ENCODE assay signal across 11 mouse cellular contexts in the genomic region with DNA sequence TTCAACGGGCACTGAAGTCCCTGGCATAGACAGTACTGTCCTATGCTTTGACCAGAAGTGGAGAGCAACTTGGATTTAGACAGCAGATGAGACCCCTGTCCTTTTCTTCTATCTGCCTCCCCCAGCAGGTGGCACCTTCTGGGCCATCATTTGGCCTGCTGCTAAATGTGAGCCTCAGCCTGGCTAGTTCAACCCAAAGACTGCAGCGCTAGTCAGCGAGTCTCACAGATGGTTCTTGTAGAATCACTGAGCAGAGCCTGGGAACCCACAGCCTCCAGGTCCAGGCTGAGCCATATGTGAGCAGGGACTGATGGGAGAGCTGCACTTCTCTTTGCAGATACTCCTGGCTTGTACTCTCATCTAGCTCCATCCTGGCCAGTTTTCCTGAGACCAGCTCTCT. TPM values are rescaled to one million over a fixed set of nuclear protein-coding genes. Genes with fewer than 3 reads are reported as not detected.
A peak's percentile ranks its signal among the peaks of the same experiment; 100 is the strongest.
DNase-seq lines count a peak whose midpoint lies in the region; ATAC-seq and TF ChIP-seq lines count a peak whose summit lies in the region.
"Had no signal": no experiment of that assay in that cellular context is flagged by ENCODE, and none has a peak within 500 bp of the region (broad histone marks: within the 10 kb centered on the region; RNA-seq: fewer than 3 reads in every experiment).

No protein-coding gene starts in this region.

- DNase-seq in CH12.LX (ENCODE audit: extremely low read depth) = no peak
- peak; percentile 57 to 67 for DNase-seq in cerebellum, adult 18-20 months
- peak; percentile 86 for DNase-seq in midbrain, embryonic 11.5 days (ENCODE audit: low spot score, missing footprints)
- DNase-seq in testis, postnatal 14 days (ENCODE audit: low spot score) = no peak
- no peak for DNase-seq in liver, embryonic 11.5 days (ENCODE audit: low spot score)
- no peak for DNase-seq in right cerebral cortex, postnatal 4 days
- DNase-seq: gastrocnemius, postnatal 25 days; heart, postnatal 36 days had no signal

- ATAC-seq in forebrain, embryonic 13.5 days = no peak
- no peak for ATAC-seq in midbrain, embryonic 11.5 days (ENCODE audit: low FRiP score)
- ATAC-seq in liver, embryonic 11.5 days (replicated peaks; ENCODE audit: low FRiP score) = no peak

- no peaks in the 10 kb centered on the region for H3K36me3 ChIP-seq in CH12.LX (replicated peaks in 1 of 2; ENCODE audit: control insufficient read depth in 1 of 2, insufficient read depth in 1 of 2, low read length in 1 of 2)
- H3K36me3 ChIP-seq in forebrain, embryonic 13.5 days (ENCODE audit: poor library complexity, severe bottlenecking) = no peaks in the 10 kb centered on the region
- no peaks in the 10 kb centered on the region for H3K36me3 ChIP-seq in midbrain, embryonic 11.5 days (ENCODE audit: control insufficient read depth, insufficient read depth, low read length)
- H3K36me3 ChIP-seq in liver, embryonic 11.5 days (ENCODE audit: control insufficient read depth, insufficient read depth, low read length) = no peaks in the 10 kb centered on the region
- H3K36me3 ChIP-seq: embryonic facial prominence, embryonic 15.5 days; liver, embryonic 15.5 days had no signal

- TF ChIP-seq POLR2A in CH12.LX (IDR thresholded peaks at IDR 0.05; ENCODE audit: low read depth, low read length) = no peak

- in situ Hi-C loops in CH12.LX (cut with MboI; ENCODE audit: low pct_ligation_motif_present, low pct_unique_long_range_greater_than_20kb, low sequenced_read_pairs) = no loop called here

- H3K79me2 ChIP-seq in CH12.LX (replicated peaks; ENCODE audit: control insufficient read depth, extremely low read depth, insufficient read depth, poor library complexity, severe bottlenecking) = no peaks in the 10 kb centered on the region

- H3K9ac ChIP-seq in CH12.LX (ENCODE audit: insufficient read depth, low read depth) = no peak overlapping the region
- no peak overlapping the region; the same call in 1 of the 2 replicates for H3K9ac ChIP-seq in forebrain, embryonic 13.5 days
- H3K9ac ChIP-seq in midbrain, embryonic 11.5 days (ENCODE audit: low read length) = peak overlapping the region; percentile 75
- H3K9ac ChIP-seq in liver, embryonic 11.5 days (ENCODE audit: low read depth, low read length) = no peak overlapping the region
- H3K9ac ChIP-seq: embryonic facial prominence, embryonic 15.5 days; liver, embryonic 15.5 days had no signal

- peaks cover 4% of the 10 kb centered on the region for H3K9me3 ChIP-seq in CH12.LX (replicated peaks; ENCODE audit: low read length)
- H3K9me3 ChIP-seq in forebrain, embryonic 13.5 days (replicated peaks) = no peaks in the 10 kb centered on the region
- no peaks in the 10 kb centered on the region for H3K9me3 ChIP-seq in midbrain, embryonic 11.5 days (ENCODE audit: control insufficient read depth, low read length)
- no peaks in the 10 kb centered on the region for H3K9me3 ChIP-seq in liver, embryonic 11.5 days (ENCODE audit: control insufficient read depth, low read length)
- H3K9me3 ChIP-seq: embryonic facial prominence, embryonic 15.5 days; liver, embryonic 15.5 days had no signal

- WGBS in forebrain, embryonic 13.5 days = 62% methylated on average over 3 of the region's 3 CpGs
- WGBS in midbrain, embryonic 11.5 days = 58% methylated on average over 3 of the region's 3 CpGs
- 75% methylated on average over 3 of the region's 3 CpGs for WGBS in liver, embryonic 11.5 days

- TF ChIP-seq RAD21 in CH12.LX (IDR thresholded peaks at IDR 0.05; ENCODE audit: low read depth, low read length) = no peak; the same call in 1 of the 2 replicates

- no peaks in the 10 kb centered on the region for H3K4me1 ChIP-seq in CH12.LX (ENCODE audit: control insufficient read depth in 1 of 2, insufficient read depth in 2 of 2)
- peaks cover 70% of the 10 kb centered on the region for H3K4me1 ChIP-seq in forebrain, embryonic 13.5 days
- H3K4me1 ChIP-seq in midbrain, embryonic 11.5 days (ENCODE audit: control insufficient read depth, insufficient read depth, low read length) = peaks cover 55% of the 10 kb centered on the region
- no peaks in the 10 kb centered on the region for H3K4me1 ChIP-seq in liver, embryonic 11.5 days (replicated peaks; ENCODE audit: control insufficient read depth, insufficient read depth, low read length)

- no peak overlapping the region for H3K27ac ChIP-seq in CH12.LX (ENCODE audit: insufficient read depth, low read depth)
- H3K27ac ChIP-seq in forebrain, embryonic 13.5 days = no peak overlapping the region
- H3K27ac ChIP-seq in midbrain, embryonic 11.5 days (ENCODE audit: low read depth, low read length) = no peak overlapping the region
- no peak overlapping the region for H3K27ac ChIP-seq in liver, embryonic 11.5 days (ENCODE audit: low read depth, low read length)
- H3K27ac ChIP-seq: embryonic facial prominence, embryonic 15.5 days; liver, embryonic 15.5 days had no signal

- no peak for TF ChIP-seq EP300 in CH12.LX (IDR thresholded peaks at IDR 0.05; ENCODE audit: low read length)

- H3K4me3 ChIP-seq in CH12.LX (replicated peaks in 1 of 3; ENCODE audit: low read depth in 2 of 3, low read length in 2 of 3, poor library complexity in 1 of 3) = no peak overlapping the region
- H3K4me3 ChIP-seq in forebrain, embryonic 13.5 days = peak overlapping the region; percentile 88
- H3K4me3 ChIP-seq in midbrain, embryonic 11.5 days (ENCODE audit: low read depth, low read length) = peak overlapping the region; percentile 67
- no peak overlapping the region for H3K4me3 ChIP-seq in liver, embryonic 11.5 days (ENCODE audit: low read depth, low read length)
- H3K4me3 ChIP-seq: liver, embryonic 15.5 days had no signal

- no peak overlapping the region for H3K4me2 ChIP-seq in CH12.LX (ENCODE audit: insufficient read depth, low read depth, poor library complexity, severe bottlenecking)
- H3K4me2 ChIP-seq in forebrain, embryonic 13.5 days = peak overlapping the region; percentile 93
- peak overlapping the region; percentile 73 for H3K4me2 ChIP-seq in midbrain, embryonic 11.5 days
- H3K4me2 ChIP-seq in liver, embryonic 11.5 days = no peak overlapping the region
- H3K4me2 ChIP-seq: embryonic facial prominence, embryonic 15.5 days; liver, embryonic 15.5 days had no signal

- TF ChIP-seq CTCF in CH12.LX (conservative IDR thresholded peaks at IDR 0.05 in 1 of 2, IDR thresholded peaks at IDR 0.05 in 1 of 2; ENCODE audit: low read depth in 2 of 2, low read length in 2 of 2) = 0 out of 4 replicates have a peak, but pooled peaks of 1 of the 2 experiments have one; percentile 26

- H3K27me3 ChIP-seq in CH12.LX (replicated peaks) = peaks cover 70% of the 10 kb centered on the region
- H3K27me3 ChIP-seq in forebrain, embryonic 13.5 days = no peaks in the 10 kb centered on the region
- no peaks in the 10 kb centered on the region for H3K27me3 ChIP-seq in midbrain, embryonic 11.5 days (ENCODE audit: control insufficient read depth, insufficient read depth, low read length)
- H3K27me3 ChIP-seq in liver, embryonic 11.5 days (replicated peaks; ENCODE audit: control insufficient read depth, insufficient read depth, low read length) = peaks cover 38% of the 10 kb centered on the region

- dilution Hi-C loops in CH12.LX (cut with MboI; ENCODE audit: extremely low pct_ligation_motif_present, extremely low pct_unique_long_range_greater_than_20kb, low sequenced_read_pairs) = no loop called here

TF ChIP-seq in CH12.LX, 34 proteins besides CTCF, POLR2A, EP300 and RAD21:
- TF ChIP-seq E2F4 (IDR thresholded peaks at IDR 0.05; ENCODE audit: insufficient replicate concordance, low read depth, low read length) = no peak
- peak; percentile 26 for TF ChIP-seq SMC3 (IDR thresholded peaks at IDR 0.05; ENCODE audit: low read depth, low read length)

RNA-seq across cellular contexts. Expression of gene Wscd1, which starts 2.9 kb away (rescaled TPM):
- total RNA-seq in CH12.LX (2012; rRNA removed) (not detected in 2 replicates), CH12.LX (2014; rRNA removed) (not detected in 2 replicates)
- not detected in 2 replicates for polyA plus RNA-seq in CH12.LX (2012; ENCODE audit: insufficient read length, low read depth)
- 47.7 and 54.3 TPM in 2 replicates for polyA plus RNA-seq in forebrain, embryonic 13.5 days (2015; fragmentation: Nextera tagmentation; extraction: Ambion mirVana)
- polyA plus RNA-seq in midbrain, embryonic 11.5 days (2014; fragmentation: Nextera tagmentation; extraction: Ambion mirVana) = 44.1 and 54.4 TPM in 2 replicates
- 0.97 and 1.2 TPM in 2 replicates for polyA plus RNA-seq in liver, embryonic 11.5 days (2014; fragmentation: Nextera tagmentation; extraction: Ambion mirVana)

Comparison
In these comparisons a context has a peak if more than half of its experiments do, and no peak if none do; other contexts are left out.
1. DNase-seq: peak in cerebellum, adult 18-20 months (2 of 2) and midbrain, embryonic 11.5 days (single experiment); none in CH12.LX (single experiment), testis, postnatal 14 days (single experiment), liver, embryonic 11.5 days (single experiment) and right cerebral cortex, postnatal 4 days (single experiment).
2. H3K4me2 ChIP-seq: peak in forebrain, embryonic 13.5 days (single experiment) and midbrain, embryonic 11.5 days (single experiment); none in CH12.LX (single experiment) and liver, embryonic 11.5 days (single experiment).
3. H3K4me3 ChIP-seq: peak in forebrain, embryonic 13.5 days (single experiment) and midbrain, embryonic 11.5 days (single experiment); none in CH12.LX (0 of 3) and liver, embryonic 11.5 days (single experiment).
4. RNA of gene Wscd1, which starts 2.9 kb away (polyA plus RNA-seq): 44.1 to 54.4 TPM in midbrain, embryonic 11.5 days and 47.7 to 54.3 TPM in forebrain, embryonic 13.5 days; 0.97 to 1.2 TPM in liver, embryonic 11.5 days and not detected in CH12.LX; every median in the first group is over 10 times any median in the second.